Mouse (Mus musculus) mesoderm, embryonic 11.5 days (tissue): Measurements from ENCODE around the gene Scimp.
"Not testable (repeated sequence)": the region's sequence is repeated elsewhere in the genome, so short reads cannot be mapped to it uniquely, and the experiment has no call there.

ENCODE experiments used
- DNase-seq: peaks from one replicate; pipeline ENCODE4 v3.0.0-alpha.2; 2012; ENCODE audit warnings: low read depth, low spot score

Scimp gene

GRCm38 (mm10) chr11:70770804-70771203 lies 41.6 kb downstream of the Scimp start:
- no peak for DNase-seq

- DNase-seq: no peak
Observed at GRCm38 (mm10) chr11:70765776-70766445, 46.5 kb downstream of the Scimp start.

- DNase-seq: peak; percentile 67
Observed at GRCm38 (mm10) chr11:70763936-70764808, 48.2 kb downstream of the Scimp start, which contains the start of gene Zfp3. Zfp3 (plus strand) TSS chr11:70764209.

GRCm38 (mm10) chr11:70763582-70763935 lies 48.8 kb downstream of the Scimp start:
- no peak for DNase-seq

- no peak for DNase-seq
Observed at GRCm38 (mm10) chr11:70762641-70763040, 49.7 kb downstream of the Scimp start.

- not testable (repeated sequence) for DNase-seq
Observed at GRCm38 (mm10) chr11:70760446-70760845, 51.9 kb downstream of the Scimp start.

GRCm38 (mm10) chr11:70755645-70756044 lies 56.7 kb downstream of the Scimp start:
- DNase-seq: peak; percentile 73

- no peak for DNase-seq
Observed at GRCm38 (mm10) chr11:70754958-70755357, 57.4 kb downstream of the Scimp start.

GRCm38 (mm10) chr11:70754476-70754875 lies 57.9 kb downstream of the Scimp start:
- no peak for DNase-seq

GRCm38 (mm10) chr11:70753146-70753545 lies 59.2 kb downstream of the Scimp start:
- no peak for DNase-seq

- no peak for DNase-seq
Observed at GRCm38 (mm10) chr11:70752337-70753017, 59.9 kb downstream of the Scimp start.

GRCm38 (mm10) chr11:70747876-70748545 lies 64.4 kb downstream of the Scimp start:
- DNase-seq: no peak

- DNase-seq: no peak
Observed at GRCm38 (mm10) chr11:70745636-70746035, 66.8 kb downstream of the Scimp start.

GRCm38 (mm10) chr11:70742581-70743459 lies 69.6 kb downstream of the Scimp start:
- DNase-seq: no peak

GRCm38 (mm10) chr11:70742117-70742516 lies 70.3 kb downstream of the Scimp start:
- no peak for DNase-seq

- no peak for DNase-seq
Observed at GRCm38 (mm10) chr11:70741603-70742002, 70.8 kb downstream of the Scimp start.
